Mouse (Mus musculus) 3T3-L1 (cell line): ENCODE data around the gene Atf7ip2.

ENCODE experiments used
- DNase-seq: peaks from one replicate; pipeline ENCODE4 v3.0.0-alpha.2; 2015; ENCODE audit warnings: low read depth, low spot score

Gene Atf7ip2

GRCm38 (mm10) chr16:10297696-10298644 lies 105.5 kb downstream of the Atf7ip2 start:
- DNase-seq: peak; percentile 52

DNA sequence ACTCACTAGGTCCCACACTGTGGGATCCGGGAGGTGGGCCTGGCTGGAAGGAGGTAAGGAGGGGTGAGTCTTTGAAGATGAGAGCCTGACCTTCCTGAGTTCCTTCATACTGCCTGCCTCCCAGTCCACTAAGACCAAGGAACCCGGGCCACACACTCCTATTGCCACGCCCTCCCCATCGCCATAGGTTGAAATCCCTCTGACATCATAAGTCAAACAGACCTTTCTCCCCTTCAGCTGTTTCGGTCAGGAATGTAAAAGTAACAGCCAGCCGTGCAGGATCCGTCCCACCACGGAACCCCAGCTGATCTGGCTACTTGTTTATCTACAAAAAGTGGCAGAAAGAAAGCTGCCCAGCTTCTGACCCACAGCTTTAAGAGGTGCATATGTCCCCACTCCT lies 107.1 kb downstream of the Atf7ip2 start:
- DNase-seq: no peak

- no peak for DNase-seq
Measured at GRCm38 (mm10) chr16:10300231-10301186, 108.0 kb downstream of the Atf7ip2 start.
